Mouse (Mus musculus): Measurements from ENCODE around the gene Pdzd8.

DNA sequence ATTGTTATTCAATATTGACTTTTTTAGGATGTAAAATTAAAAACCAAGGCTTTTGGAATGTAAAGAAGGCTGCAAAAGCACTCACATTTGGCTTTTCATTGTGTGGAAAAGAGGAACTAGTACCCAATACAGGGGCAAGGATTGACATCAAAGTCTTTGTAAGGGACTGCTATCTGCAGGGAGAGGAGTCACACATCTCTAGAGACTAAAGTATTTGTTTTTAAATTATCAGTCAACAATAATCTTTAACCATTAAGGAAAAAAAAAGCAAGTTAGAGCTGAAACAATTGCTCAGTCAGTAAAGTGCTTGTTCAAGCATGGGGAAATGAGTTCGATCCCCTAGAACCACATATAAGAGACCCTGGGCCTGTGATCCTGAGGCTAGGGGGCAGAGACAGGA, 8.9 kb downstream of the Pdzd8 start:
- no peak for TF ChIP-seq CTCF (conservative IDR thresholded peaks at IDR 0.05; ENCODE audit: low read length)
- TF ChIP-seq POU5F1 (IDR thresholded peaks at IDR 0.05; ENCODE audit: borderline replicate concordance, low read length): no peak
